Mouse (Mus musculus) heart, postnatal 0 days (tissue): ENCODE measurements around the gene Adgrd1.

Experiments
- CTCF ChIP-seq: IDR thresholded peaks from 2 replicates; pipeline ENCODE4 v1.5.1; 2016; ENCODE audit warnings: antibody characterized with exemption, control low read depth, low read depth
- EP300 ChIP-seq: IDR thresholded peaks from 2 replicates; pipeline ENCODE4 v1.6.1; 2016; ENCODE audit warnings: antibody characterized with exemption, low read depth

- no peak for TF ChIP-seq CTCF
- no peak for TF ChIP-seq EP300
These were observed 41.8 kb upstream of the Adgrd1 start for GRCm38 (mm10) chr5:129054675-129055284.
